Mouse (Mus musculus): ENCODE results near the gene Pigp.

Pigp gene

GRCm38 (mm10) chr16:94371301-94371931 is at the start of gene Pigp:
Pigp (minus strand) TSS chr16:94371842.
- peak; percentile 74 for DNase-seq

- DNase-seq = no peak
Observed at GRCm38 (mm10) chr16:94420498-94420897, 48.9 kb upstream of the Pigp start.

DNA sequence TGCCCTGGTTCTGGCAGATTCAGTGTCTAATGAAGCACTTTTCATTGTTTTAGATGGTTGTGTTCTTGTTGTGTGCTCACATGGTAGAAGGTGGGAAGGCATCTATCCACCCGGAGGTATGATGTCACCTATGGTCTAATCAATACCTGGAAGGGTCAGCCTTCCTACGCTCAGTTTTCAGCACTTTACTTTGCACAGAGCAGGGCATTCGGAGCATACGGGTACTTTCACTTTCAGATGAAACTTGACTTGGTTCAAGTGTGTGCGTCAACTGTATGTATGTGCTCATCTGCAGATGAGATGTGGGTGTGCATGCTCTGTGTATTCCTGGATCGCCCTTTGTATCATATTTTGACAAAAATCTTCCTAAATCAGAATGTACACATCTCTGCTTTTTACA is 42.5 kb upstream of the Pigp start:
- no peak for DNase-seq

- no peak for DNase-seq
Observed at GRCm38 (mm10) chr16:94412760-94413159, 41.1 kb upstream of the Pigp start.

- no peak for DNase-seq
Observed at GRCm38 (mm10) chr16:94412198-94412597, 40.6 kb upstream of the Pigp start.

GRCm38 (mm10) chr16:94411287-94411686 is 39.6 kb upstream of the Pigp start:
- DNase-seq = no peak

- peak; percentile 30 for DNase-seq
Observed at GRCm38 (mm10) chr16:94402185-94402584, 30.5 kb upstream of the Pigp start.

DNA sequence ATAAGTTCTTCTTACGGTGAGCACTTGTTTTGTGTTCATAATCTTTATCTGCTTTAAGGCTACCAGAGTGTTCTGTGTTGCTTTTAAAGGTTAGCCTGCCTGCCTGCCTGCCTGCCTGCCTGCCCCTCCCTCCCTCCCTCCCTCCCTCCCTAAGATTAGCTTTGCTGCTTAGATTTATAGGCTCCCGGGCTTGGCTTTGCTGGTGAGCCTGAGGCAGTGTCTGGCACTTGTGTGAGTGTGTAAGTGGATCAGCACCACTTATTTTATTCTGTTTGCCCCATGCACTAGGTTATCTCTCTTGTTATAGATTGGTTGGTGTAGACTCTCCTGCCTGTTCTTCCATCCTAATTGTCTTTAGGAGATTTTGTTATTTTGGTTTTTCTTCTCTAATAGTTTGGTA is 30.0 kb upstream of the Pigp start:
- DNase-seq = no peak

GRCm38 (mm10) chr16:94399141-94399540 is 27.5 kb upstream of the Pigp start:
- DNase-seq = no peak

GRCm38 (mm10) chr16:94396641-94397040 is 25.0 kb upstream of the Pigp start:
- no peak for DNase-seq

DNA sequence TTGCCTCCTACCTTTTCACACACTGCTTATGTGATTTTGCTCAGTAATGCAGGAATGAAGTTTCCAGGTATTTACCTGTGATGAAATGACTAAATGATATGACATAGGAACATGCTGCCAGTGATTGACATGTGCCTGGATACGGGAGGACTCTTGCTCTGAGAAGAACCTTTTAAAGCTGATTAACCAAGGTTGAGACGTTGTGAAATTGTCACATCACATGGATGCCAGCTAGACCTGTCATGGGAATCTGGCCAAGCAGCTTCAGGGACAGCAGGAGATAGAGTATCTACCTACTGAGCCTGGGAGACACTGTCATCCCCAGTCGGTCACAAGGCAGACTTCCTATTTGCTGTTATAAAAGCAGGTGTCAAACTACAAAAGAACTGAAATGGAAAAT is 23.4 kb upstream of the Pigp start:
- no peak for DNase-seq

GRCm38 (mm10) chr16:94392299-94392698 is 20.7 kb upstream of the Pigp start:
- DNase-seq = no peak

DNA sequence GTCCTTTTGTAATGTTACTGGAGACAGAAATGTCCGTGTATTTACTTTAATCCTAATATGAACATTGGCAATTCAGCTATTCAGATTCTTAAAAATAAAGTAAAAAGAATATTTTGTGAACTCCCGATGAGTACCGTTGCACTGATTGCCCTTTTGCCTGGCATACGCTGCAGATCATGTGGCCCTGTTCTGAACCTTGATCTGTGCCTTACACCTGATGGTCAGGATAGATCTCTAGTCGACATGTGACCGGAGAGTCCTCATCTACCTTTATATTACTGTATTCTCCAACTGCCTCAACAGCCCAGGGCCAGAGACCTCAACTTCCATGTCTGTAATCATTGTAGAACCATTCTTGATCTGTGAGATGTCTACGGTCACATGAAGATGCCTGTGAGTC is 16.0 kb upstream of the Pigp start:
- no peak for DNase-seq

- no peak for DNase-seq
Observed at GRCm38 (mm10) chr16:94383277-94383676, 11.6 kb upstream of the Pigp start.

- DNase-seq = no peak
Observed at GRCm38 (mm10) chr16:94379386-94379785, 7.7 kb upstream of the Pigp start.

DNA sequence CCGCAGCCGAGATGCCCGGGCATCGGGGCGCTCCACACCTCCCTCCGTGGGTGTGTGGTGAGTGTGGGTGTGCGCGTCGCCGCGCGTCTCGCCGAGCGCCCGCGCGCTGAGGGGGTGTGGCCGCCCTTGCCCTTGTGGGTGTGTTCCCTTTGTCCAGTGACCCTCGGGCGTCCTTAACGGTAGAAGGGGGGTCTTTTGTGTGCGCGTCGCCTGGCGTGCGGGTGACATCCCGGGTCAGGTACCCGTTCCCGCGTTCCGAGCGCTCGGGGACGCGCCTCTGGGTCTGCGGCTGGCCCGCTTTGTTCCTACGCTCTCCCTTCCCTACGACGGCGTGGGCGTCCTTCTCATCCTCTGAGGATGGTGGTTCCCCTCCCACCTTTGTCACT is 734 bp downstream of the Pigp start:
- DNase-seq = peak; percentile 84

GRCm38 (mm10) chr16:94370173-94370914 is 1.3 kb downstream of the Pigp start, which contains the start of gene Ttc3:
Ttc3 (plus strand) TSS chr16:94370618.
- peak; percentile 97 for DNase-seq

DNA sequence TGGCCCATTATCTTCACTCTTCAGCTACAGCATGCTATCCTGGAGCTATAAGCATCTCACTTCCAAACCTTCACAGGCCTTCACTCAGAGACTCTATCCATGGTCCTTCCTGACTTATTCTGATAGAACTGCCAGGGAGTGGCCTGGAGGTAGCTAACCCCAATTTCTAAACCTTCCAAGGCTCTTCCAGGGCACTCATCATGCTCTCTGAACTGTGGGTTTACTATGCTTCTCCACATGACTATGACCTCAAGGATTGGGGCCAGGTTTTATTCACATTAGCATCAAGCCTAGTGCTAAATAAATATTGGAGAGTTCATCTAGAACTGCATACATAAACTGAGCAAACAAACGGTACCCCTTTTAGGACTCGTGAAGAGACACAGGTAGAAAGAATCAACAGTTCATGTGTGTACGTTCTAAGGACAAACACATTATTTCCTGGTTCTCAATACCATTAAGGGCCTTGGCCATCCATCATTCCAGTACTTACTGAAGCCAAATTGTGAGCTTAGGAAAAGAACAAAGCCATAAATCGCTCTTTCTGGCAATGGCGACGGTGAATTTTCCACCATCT is 2.0 kb downstream of the Pigp start:
- DNase-seq = no peak

GRCm38 (mm10) chr16:94365435-94365834 is 6.2 kb downstream of the Pigp start:
- DNase-seq = no peak

DNA sequence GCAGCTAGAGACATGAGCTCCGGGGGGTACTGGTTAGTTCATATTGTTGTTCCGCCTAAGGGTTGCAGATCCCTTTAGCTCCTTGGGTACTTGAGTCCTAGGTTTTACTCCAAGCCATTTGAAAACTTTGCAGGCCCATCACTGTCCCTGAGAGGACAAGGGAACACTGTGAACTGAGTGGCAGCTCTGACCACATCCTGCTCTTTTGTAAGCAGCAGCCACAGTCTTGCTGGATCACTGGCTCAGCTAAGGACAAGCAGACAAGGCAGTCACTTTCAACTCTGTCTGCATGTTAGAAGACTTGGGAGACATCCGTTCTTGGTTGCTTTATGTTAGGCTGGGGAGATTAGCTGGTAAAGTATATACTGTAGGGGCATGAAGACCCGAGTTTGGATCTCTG is 7.8 kb downstream of the Pigp start:
- DNase-seq = no peak

GRCm38 (mm10) chr16:94362174-94362873 is 9.3 kb downstream of the Pigp start:
- peak; percentile 61 for DNase-seq

DNA sequence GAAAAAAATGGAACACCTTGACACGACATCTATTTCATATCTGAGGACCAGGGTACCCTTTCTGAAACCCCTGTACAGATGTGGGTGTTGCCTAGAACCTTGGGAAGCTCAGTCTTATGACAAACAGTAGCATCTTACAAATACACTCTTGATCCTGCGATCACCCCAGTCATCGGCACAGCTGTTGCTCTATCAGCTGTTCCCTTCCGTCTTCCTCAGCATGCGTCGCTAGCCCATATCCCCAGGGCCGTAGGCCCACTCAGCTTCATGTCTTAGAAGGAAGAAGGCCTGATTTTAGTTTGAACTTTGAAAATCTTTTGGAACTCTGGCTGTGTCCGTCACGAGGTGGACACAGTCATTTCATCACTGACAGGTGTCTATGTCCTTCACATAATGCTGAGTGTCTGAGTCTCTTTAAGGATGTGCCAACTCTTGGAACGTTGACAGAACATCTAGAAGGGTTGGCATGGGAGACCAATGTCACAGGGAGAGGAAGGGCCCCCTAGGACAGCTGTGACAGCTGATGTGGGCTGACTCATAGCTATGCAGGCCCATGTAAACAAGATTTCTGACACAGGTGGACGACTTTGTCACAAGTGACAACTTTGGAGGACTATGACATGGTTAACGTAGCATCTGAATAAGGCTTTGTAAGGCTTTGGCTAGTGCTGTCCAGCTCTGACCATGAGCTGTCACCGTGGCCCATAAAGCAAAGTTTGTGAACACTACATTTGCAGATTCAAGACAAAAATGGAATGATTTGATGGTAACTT is 10.9 kb downstream of the Pigp start:
- DNase-seq = no peak

DNA sequence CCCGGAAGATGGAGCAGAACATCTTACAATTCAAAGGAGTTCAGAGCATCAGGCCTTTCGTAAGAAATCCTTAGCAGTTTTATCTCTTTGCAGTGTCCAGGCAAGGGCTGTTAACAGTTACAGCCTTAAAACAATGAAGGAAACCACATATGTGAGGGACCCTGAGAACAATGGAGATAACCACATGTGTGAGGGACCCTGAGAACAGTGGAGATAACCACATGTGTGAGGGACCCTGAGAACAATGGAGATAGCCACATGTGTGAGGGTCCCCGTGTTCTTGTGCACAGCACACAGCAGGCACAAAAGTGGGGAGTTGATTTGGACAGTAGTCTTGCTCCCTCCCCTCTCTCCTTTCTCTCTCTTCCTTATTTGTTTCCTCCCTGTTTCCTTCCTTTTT is 13.6 kb downstream of the Pigp start:
- DNase-seq = no peak
